Mouse (Mus musculus): ENCODE data around the gene Vwa3a. TPM values are rescaled to one million over a fixed set of nuclear protein-coding genes. Genes with fewer than 3 reads are reported as not detected.

Gene Vwa3a
- polyA plus RNA-seq, 1 experiment from 2014 or later, result 2.3 TPM

DNA sequence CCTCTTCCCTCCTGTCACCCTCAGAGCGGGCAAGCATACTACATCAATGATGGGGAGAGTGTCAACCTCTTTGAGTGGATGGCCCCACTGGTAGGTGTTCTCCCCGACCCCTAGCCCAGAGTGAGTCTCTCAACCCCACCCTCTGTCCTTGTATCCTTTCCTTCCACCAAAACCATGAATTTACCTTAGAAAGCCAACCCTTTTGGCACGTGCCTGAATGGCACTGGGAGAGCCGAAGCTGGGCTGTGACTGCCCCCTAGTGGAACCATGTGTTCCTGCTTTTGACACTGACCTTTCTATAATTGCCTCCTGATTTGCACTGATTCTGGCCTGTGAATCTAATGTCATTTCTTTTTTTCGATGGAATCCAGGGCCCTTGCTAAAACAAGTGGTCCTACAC, 84.1 kb downstream of the Vwa3a start:
- 26% methylated on average over 5 of the region's 5 CpGs for WGBS
- Histone ChIP-seq H3K36me3 (ENCODE audit: control insufficient read depth, insufficient read depth, low read length) (no peaks in the 10 kb centered on the region), H3K27me3 (ENCODE audit: control insufficient read depth, insufficient read depth, low read depth, low read length) (no peaks in the 10 kb centered on the region), H3K4me1 (replicated peaks; ENCODE audit: control insufficient read depth, insufficient read depth, low read length) (no peaks in the 10 kb centered on the region), H3K4me2 (ENCODE audit: low read depth, low read length) (no peak overlapping the region), H3K9ac (ENCODE audit: low read length) (no peak overlapping the region), H3K4me3 (ENCODE audit: low read length) (no peak overlapping the region), H3K9me3 (ENCODE audit: control insufficient read depth, low read length) (no peaks in the 10 kb centered on the region), H3K27ac (ENCODE audit: low read length) (no peak overlapping the region)
- peak; percentile 58; the same call in 1 of the 2 replicates for ATAC-seq (ENCODE audit: low read depth)

DNA sequence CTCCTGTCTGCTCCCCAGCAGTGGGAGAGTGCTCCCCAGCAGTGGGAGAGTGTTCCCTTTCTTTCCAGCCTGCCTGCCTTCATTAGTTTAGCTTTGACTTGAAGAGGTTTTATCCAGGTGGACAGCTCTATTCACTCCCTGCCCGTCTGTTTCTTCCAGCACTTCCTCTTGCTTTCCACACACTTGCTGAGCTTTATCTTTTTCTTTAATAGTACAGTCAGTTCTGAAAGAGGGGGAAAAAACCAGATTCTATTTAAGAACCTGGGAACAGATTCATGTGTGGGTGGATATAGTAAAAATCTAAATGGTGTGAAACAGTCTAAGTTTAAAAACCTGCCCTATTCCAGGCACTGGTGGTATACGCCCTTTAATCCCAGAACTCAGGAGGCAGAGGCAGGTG, 86.0 kb downstream of the Vwa3a start:
- H3K4me1 ChIP-seq (replicated peaks; ENCODE audit: control insufficient read depth, insufficient read depth, low read length), result no peaks in the 10 kb centered on the region
- ATAC-seq (ENCODE audit: low read depth), result no peak
- H3K27me3 ChIP-seq (ENCODE audit: control insufficient read depth, insufficient read depth, low read depth, low read length), result no peaks in the 10 kb centered on the region
- no peaks in the 10 kb centered on the region for H3K36me3 ChIP-seq (ENCODE audit: control insufficient read depth, insufficient read depth, low read length)
- H3K4me2 ChIP-seq (ENCODE audit: low read depth, low read length), result no peak overlapping the region
- no peak overlapping the region for H3K27ac ChIP-seq (ENCODE audit: low read length)
- H3K9me3 ChIP-seq (ENCODE audit: control insufficient read depth, low read length), result no peaks in the 10 kb centered on the region
- WGBS, result 48% methylated on average over 2 of the region's 2 CpGs
- no peak overlapping the region for H3K9ac ChIP-seq (ENCODE audit: low read length)
- H3K4me3 ChIP-seq (ENCODE audit: low read length), result no peak overlapping the region

DNA sequence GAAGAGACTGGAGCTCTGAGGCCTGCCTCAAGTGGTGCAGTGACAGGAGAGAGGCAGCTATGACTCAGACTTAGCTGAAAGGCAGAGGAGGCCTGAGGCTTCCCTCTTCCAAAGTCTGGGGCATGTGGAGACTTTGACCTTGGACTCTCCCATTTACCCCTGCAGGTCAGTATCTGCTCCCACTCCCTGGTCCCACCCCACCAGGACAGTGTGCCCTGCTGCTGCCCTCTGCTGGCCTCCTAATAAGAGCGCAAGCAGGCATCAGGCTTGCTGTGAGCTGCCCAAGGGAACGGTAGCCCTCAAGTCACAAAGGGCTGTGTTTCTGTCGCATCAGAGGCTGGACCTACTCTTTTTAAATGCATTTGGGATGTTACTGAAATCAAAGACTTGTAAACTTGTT, 87.3 kb downstream of the Vwa3a start:
- ATAC-seq (ENCODE audit: low read depth), result no peak
- WGBS, result 16% methylated on average over 3 of the region's 3 CpGs

DNA sequence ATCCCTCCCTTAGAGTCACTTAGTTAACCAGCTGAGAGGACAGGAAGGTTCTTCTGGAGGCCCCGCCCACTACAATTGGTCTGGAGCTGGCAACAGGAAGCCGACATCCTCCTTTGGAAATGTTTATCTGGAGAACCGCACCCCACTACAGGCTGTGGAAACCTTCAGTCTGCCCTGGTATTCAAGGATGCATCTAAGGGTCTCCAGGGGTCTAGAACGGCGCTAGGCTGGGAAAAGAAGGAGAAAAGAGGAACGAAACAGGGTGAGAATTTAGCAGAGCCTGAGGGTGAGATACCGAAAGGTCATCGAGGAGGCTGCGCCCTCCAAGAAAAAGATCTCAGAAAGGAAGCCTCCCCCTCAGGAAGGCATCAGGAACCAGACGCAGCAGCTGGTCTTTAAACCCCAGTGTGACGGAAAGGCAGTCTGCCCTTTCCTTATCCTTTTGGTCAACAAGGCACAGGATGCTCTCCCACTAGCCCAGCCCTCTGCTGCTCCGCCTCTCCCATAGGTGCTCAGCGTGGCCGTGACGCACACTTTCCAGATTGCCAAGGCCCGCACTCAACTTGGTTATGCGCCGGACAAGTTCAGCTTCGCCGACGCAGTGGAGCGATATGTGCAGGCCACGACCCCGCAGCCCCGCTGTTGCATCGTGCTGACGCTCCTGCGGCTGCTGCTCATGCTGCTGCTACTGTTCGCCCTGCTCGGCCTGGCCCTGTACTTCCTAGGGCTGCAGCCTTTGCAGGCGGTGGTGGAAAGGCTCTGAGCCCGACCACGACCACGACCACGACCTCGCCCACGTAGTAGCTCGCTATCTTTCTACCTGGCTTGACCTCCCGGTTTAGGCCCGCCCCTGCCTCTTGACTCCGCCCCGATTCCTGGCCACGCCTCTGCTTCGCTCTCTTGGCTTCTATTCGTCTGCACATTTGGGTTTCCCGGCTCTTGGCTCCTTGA, 91.6 kb downstream of the Vwa3a start:
- ATAC-seq (ENCODE audit: low read depth), result peak; percentile 24
- H3K27ac ChIP-seq (ENCODE audit: low read length), result peak overlapping the region; percentile 77

More for the DNA sequence above, 87.3 kb downstream of the Vwa3a start:
- no peak overlapping the region for H3K27ac ChIP-seq (ENCODE audit: low read length)
- H3K36me3 ChIP-seq (ENCODE audit: control insufficient read depth, insufficient read depth, low read length), result no peaks in the 10 kb centered on the region
- no peak overlapping the region for H3K9ac ChIP-seq (ENCODE audit: low read length)
- no peak overlapping the region for H3K4me3 ChIP-seq (ENCODE audit: low read length)
- H3K27me3 ChIP-seq (ENCODE audit: control insufficient read depth, insufficient read depth, low read depth, low read length), result no peaks in the 10 kb centered on the region
- no peak overlapping the region for H3K4me2 ChIP-seq (ENCODE audit: low read depth, low read length)
- peaks cover 2% of the 10 kb centered on the region for H3K4me1 ChIP-seq (replicated peaks; ENCODE audit: control insufficient read depth, insufficient read depth, low read length)
- no peaks in the 10 kb centered on the region for H3K9me3 ChIP-seq (ENCODE audit: control insufficient read depth, low read length)

DNA sequence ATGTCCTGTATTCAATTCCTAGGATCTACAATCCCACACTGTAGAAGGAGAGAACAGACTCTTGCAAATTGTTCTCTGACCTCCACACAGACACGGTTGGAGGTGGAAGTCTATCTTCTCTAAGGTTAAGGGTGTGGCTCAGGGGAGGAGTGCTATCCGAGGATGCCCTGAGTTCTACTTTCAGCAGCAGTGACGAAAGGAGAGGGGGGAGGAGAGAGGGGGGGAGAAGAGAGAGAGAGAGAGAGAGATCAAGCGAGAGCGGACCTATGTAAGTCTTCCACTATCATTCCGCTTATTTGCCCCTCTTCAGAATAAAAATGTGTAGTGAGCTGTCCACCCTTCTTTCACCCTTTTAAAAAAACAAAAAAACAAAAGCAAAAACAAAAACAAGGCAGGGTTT, 95.3 kb downstream of the Vwa3a start:
- peak overlapping the region; percentile 54; the same call in 1 of the 2 replicates for H3K9ac ChIP-seq (ENCODE audit: low read length)
- H3K4me3 ChIP-seq (ENCODE audit: low read length), result peak overlapping the region; percentile 74
- H3K27me3 ChIP-seq (ENCODE audit: control insufficient read depth, insufficient read depth, low read depth, low read length), result no peaks in the 10 kb centered on the region
- H3K27ac ChIP-seq (ENCODE audit: low read length), result no peak overlapping the region
- no peaks in the 10 kb centered on the region for H3K36me3 ChIP-seq (ENCODE audit: control insufficient read depth, insufficient read depth, low read length)
- WGBS, result 45% methylated on average over 6 of the region's 6 CpGs
- no peaks in the 10 kb centered on the region for H3K9me3 ChIP-seq (ENCODE audit: control insufficient read depth, low read length)
- H3K4me1 ChIP-seq (replicated peaks; ENCODE audit: control insufficient read depth, insufficient read depth, low read length), result peaks cover 5% of the 10 kb centered on the region
- peak overlapping the region; percentile 64 for H3K4me2 ChIP-seq (ENCODE audit: low read depth, low read length)
- ATAC-seq (ENCODE audit: low read depth), result no peak

More for the DNA sequence above, 91.6 kb downstream of the Vwa3a start:
- peak overlapping the region; percentile 69 for H3K9ac ChIP-seq (ENCODE audit: low read length)
- H3K9me3 ChIP-seq (ENCODE audit: control insufficient read depth, low read length), result no peaks in the 10 kb centered on the region
- no peaks in the 10 kb centered on the region for H3K36me3 ChIP-seq (ENCODE audit: control insufficient read depth, insufficient read depth, low read length)
- H3K4me2 ChIP-seq (ENCODE audit: low read depth, low read length), result peak overlapping the region; percentile 91
- H3K4me3 ChIP-seq (ENCODE audit: low read length), result peak overlapping the region; percentile 63
- H3K27me3 ChIP-seq (ENCODE audit: control insufficient read depth, insufficient read depth, low read depth, low read length), result no peaks in the 10 kb centered on the region
- under 1% methylated on average over 46 of the region's 46 CpGs for WGBS
- H3K4me1 ChIP-seq (replicated peaks; ENCODE audit: control insufficient read depth, insufficient read depth, low read length), result peaks cover 5% of the 10 kb centered on the region

DNA sequence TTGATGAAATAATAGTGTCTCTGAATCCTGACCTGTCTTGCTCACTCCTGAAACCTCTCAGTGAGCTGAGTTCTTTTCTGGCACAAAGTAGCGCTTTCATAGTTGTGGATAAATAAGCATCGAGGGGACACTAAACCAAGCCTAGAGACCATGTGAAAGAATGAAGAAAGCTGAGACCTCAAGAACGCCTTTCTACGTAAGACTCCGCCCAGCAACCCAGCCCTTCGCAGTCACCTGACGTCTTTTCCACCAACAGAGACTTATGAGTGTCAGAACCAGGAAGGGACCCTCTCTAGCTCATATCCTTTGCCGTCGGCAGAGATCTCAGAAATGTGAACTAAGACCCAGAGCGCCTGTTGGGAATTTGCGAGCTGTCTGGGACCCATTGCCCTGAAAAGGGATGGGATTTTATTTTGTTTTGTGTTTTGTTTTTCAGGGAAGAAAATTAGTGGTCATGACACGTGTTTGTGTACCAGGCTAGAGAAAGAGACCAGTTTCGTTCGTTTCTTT, 95.8 kb downstream of the Vwa3a start:
- Histone ChIP-seq H3K4me2 (ENCODE audit: low read depth, low read length) (peak overlapping the region; percentile 64), H3K36me3 (ENCODE audit: control insufficient read depth, insufficient read depth, low read length) (no peaks in the 10 kb centered on the region), H3K4me3 (ENCODE audit: low read length) (peak overlapping the region; percentile 74), H3K27ac (ENCODE audit: low read length) (peak overlapping the region; percentile 83), H3K27me3 (ENCODE audit: control insufficient read depth, insufficient read depth, low read depth, low read length) (no peaks in the 10 kb centered on the region), H3K4me1 (replicated peaks; ENCODE audit: control insufficient read depth, insufficient read depth, low read length) (peaks cover 5% of the 10 kb centered on the region), H3K9me3 (ENCODE audit: control insufficient read depth, low read length) (no peaks in the 10 kb centered on the region), H3K9ac (ENCODE audit: low read length) (peak overlapping the region; percentile 54)
- 3% methylated on average over 14 of the region's 14 CpGs for WGBS
- ATAC-seq (ENCODE audit: low read depth), result peak; percentile 83

DNA sequence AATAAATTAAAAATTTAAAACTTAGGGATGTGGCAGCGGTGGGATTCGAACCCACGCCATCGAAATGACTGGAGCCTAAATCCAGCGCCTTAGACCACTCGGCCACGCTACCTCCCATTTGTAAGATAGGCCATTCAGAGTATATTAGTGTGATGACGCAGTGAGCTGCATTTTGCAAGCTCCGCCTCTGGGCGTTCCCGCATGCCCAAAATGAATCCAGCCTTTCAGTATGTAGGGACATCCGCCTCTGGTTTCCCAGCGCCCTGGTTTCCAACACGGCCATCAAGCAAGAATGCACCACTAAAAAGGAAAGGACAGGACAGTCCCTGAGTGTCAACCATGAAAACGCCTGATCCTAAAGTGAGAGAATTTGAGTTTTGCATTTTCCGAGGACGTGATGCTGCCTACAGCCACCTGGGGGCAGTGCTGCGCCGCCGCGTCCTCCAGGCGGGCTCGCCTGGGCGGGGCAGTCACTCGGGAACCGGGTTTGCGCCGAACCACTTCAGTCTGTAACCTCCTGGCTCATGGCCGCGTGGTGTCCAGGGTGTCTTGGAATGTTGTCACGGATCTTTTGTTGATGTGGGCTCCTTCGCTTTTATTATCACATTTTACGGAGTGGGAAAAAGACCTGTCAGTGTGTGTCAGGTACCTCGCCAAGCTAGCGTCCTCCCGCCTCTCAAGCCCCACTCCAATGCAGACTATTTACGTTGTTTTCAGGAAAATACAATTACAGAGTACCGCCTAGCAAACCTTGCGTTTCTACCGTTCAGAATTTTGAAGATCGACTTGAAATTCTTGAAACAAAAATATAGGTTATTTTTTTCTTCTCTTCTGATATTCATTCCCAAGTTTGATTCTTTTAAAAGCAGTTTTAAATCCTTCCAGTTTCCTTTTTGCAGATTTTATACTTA, 96.6 kb downstream of the Vwa3a start:
- Histone ChIP-seq H3K9me3 (ENCODE audit: control insufficient read depth, low read length) (no peaks in the 10 kb centered on the region), H3K4me2 (ENCODE audit: low read depth, low read length) (peak overlapping the region; percentile 64), H3K4me3 (ENCODE audit: low read length) (peak overlapping the region; percentile 74), H3K36me3 (ENCODE audit: control insufficient read depth, insufficient read depth, low read length) (no peaks in the 10 kb centered on the region), H3K4me1 (replicated peaks; ENCODE audit: control insufficient read depth, insufficient read depth, low read length) (peaks cover 5% of the 10 kb centered on the region), H3K27me3 (ENCODE audit: control insufficient read depth, insufficient read depth, low read depth, low read length) (no peaks in the 10 kb centered on the region), H3K27ac (ENCODE audit: low read length) (peak overlapping the region; percentile 68), H3K9ac (ENCODE audit: low read length) (peak overlapping the region; percentile 72)
- peak; percentile 91 for ATAC-seq (ENCODE audit: low read depth)
- under 1% methylated on average over 41 of the region's 41 CpGs for WGBS

DNA sequence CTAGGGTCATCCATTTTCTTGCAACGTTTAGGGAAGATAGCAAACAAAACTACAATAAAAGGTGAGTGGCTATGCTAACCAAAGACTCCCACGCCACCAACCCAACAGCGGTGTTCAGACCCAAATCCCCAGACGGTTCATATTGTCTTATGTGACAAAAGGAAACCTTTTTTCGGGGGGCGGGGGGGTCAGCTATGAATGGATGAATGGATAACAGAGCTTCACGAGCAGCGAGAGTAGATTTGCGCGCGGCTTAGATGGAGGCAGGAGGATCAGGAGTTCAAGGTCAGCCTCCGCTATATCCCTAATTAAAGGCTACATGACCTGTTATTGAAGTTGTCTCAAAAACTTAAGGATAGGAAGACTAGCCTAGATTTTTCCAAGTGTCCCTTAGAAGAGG, 97.2 kb downstream of the Vwa3a start:
- H3K27ac ChIP-seq (ENCODE audit: low read length), result no peak overlapping the region
- no peak for ATAC-seq (ENCODE audit: low read depth)
- 7% methylated on average over 12 of the region's 12 CpGs for WGBS
- H3K4me2 ChIP-seq (ENCODE audit: low read depth, low read length), result peak overlapping the region; percentile 64
- H3K9me3 ChIP-seq (ENCODE audit: control insufficient read depth, low read length), result no peaks in the 10 kb centered on the region
- no peaks in the 10 kb centered on the region for H3K36me3 ChIP-seq (ENCODE audit: control insufficient read depth, insufficient read depth, low read length)
- peak overlapping the region; percentile 74 for H3K4me3 ChIP-seq (ENCODE audit: low read length)
- no peaks in the 10 kb centered on the region for H3K27me3 ChIP-seq (ENCODE audit: control insufficient read depth, insufficient read depth, low read depth, low read length)
- H3K4me1 ChIP-seq (replicated peaks; ENCODE audit: control insufficient read depth, insufficient read depth, low read length), result peaks cover 3% of the 10 kb centered on the region
- H3K9ac ChIP-seq (ENCODE audit: low read length), result peak overlapping the region; percentile 72

Data from lung, embryonic 16.5 days (tissue).